Mouse (Mus musculus) Patski (cell line): Measurements from ENCODE around the gene Gm826. TPM values are rescaled to one million over a fixed set of nuclear protein-coding genes. Genes with fewer than 3 reads are reported as not detected.

Source experiments
- ATAC-seq: fragments of 100-300 bp; one replicate; pipeline ENCODE4 v1.8.0; 2021
- CTCF ChIA-PET: fragments of 350-600 bp; sonication (Branson Sonifier 250); formaldehyde crosslinking; loops from one replicate; lab custom pipeline; 2022; ENCODE audit warnings: inconsistent platforms; lab: Charles Lee
- POLR2A ChIA-PET: fragments of 350-600 bp; sonication (Branson Sonifier 250); formaldehyde crosslinking; loops from one replicate; lab custom pipeline; 2022; ENCODE audit warnings: antibody characterized with exemption, inconsistent platforms; lab: Charles Lee
- DNase-seq: peaks from one replicate; pipeline ENCODE4 v3.0.0-alpha.2; 2011; ENCODE audit warnings: low read depth, low spot score
- H3K27me3 ChIP-seq: fragments of 371-371 bp; one replicate; pipeline ENCODE4 v1.5.1; 2021
- CTCF ChIP-seq: fragments of 100-300 bp; IDR thresholded peaks from one replicate; pipeline ENCODE4 v1.5.1; 2021
- in situ Hi-C: fragments of 300-500 bp; cut with MboI; formaldehyde crosslinking; loops from 3 replicates; pipeline ENCODE4 v1.11.1; 2018; ENCODE audit warnings: low pct_unique_long_range_greater_than_20kb, mixed read lengths
- polyA plus RNA-seq: library from polyadenylated mRNA; unstranded; gene quantifications from one replicate; pipeline ENCODE4 v1.2.3, GENCODE M21; 2021

Gm826 gene
- polyA plus RNA-seq, 1 experiment from 2014 or later: 0.35 TPM

GRCm38 (mm10) chr2:160357442-160357841 is 23.5 kb upstream of the Gm826 start:
- no peak for ATAC-seq
- no peak for TF ChIP-seq CTCF
- ChIA-PET POLR2A (no interaction called here), CTCF (no interaction called here)
- H3K27me3 ChIP-seq: no peaks in the 10 kb centered on the region
- no peak for DNase-seq
- in situ Hi-C loops: loop anchor here (25.0 kb wide), 1 partner anchor 720 kb away; no protein-coding TSS in a partner anchor

GRCm38 (mm10) chr2:160356132-160356531 is 22.2 kb upstream of the Gm826 start:
- no peak for ATAC-seq
- ChIA-PET CTCF (no interaction called here), POLR2A (no interaction called here)
- H3K27me3 ChIP-seq: no peaks in the 10 kb centered on the region
- TF ChIP-seq CTCF: no peak
- DNase-seq: no peak
- in situ Hi-C loops: loop anchor here (25.0 kb wide), 1 partner anchor 719 kb away; no protein-coding TSS in a partner anchor

- no peak for DNase-seq
- ChIA-PET POLR2A (no interaction called here), CTCF (interaction anchor here (0.6 to 1.8 kb wide), 4 partner anchors 8 to 445 kb away, joined by 3 to 5 read pairs (median 4); no protein-coding TSS in a partner anchor)
- no peak for ATAC-seq
- in situ Hi-C loops: loop anchor here (25.0 kb wide), 1 partner anchor 717 kb away; no protein-coding TSS in a partner anchor
- H3K27me3 ChIP-seq: no peaks in the 10 kb centered on the region
- TF ChIP-seq CTCF: no peak
Measured at GRCm38 (mm10) chr2:160354319-160354718, 20.4 kb upstream of the Gm826 start.

GRCm38 (mm10) chr2:160353581-160353980 is 19.6 kb upstream of the Gm826 start:
- TF ChIP-seq CTCF: no peak
- H3K27me3 ChIP-seq: no peaks in the 10 kb centered on the region
- DNase-seq (no peak), ATAC-seq (no peak)
- POLR2A ChIA-PET: no interaction called here
- CTCF ChIA-PET: interaction anchor here (1.4 to 1.8 kb wide), 2 partner anchors 9 to 225 kb away, joined by 4 to 5 read pairs; no protein-coding TSS in a partner anchor
- in situ Hi-C loops: loop anchor here (25.0 kb wide), 1 partner anchor 716 kb away; no protein-coding TSS in a partner anchor

GRCm38 (mm10) chr2:160351038-160351574 is 17.1 kb upstream of the Gm826 start:
- in situ Hi-C loops: loop anchor here (25.0 kb wide), 1 partner anchor 714 kb away; no protein-coding TSS in a partner anchor
- ChIA-PET CTCF (interaction anchor here (2.6 kb wide), 1 partner anchor 13 kb away, joined by 7 read pairs; no protein-coding TSS in a partner anchor), POLR2A (interaction anchor here (0.6 kb wide), 1 partner anchor 180 kb away, joined by 3 read pairs; no protein-coding TSS in a partner anchor)
- DNase-seq (no peak), ATAC-seq (peak; percentile 56)
- no peaks in the 10 kb centered on the region for H3K27me3 ChIP-seq
- no peak for TF ChIP-seq CTCF

- in situ Hi-C loops: no loop called here
- ATAC-seq: no peak
- no peak for TF ChIP-seq CTCF
- ChIA-PET POLR2A (no interaction called here), CTCF (no interaction called here)
- no peak for DNase-seq
- H3K27me3 ChIP-seq: no peaks in the 10 kb centered on the region
Measured at GRCm38 (mm10) chr2:160349578-160349977, 15.6 kb upstream of the Gm826 start.

GRCm38 (mm10) chr2:160348796-160349195 is 14.8 kb upstream of the Gm826 start:
- ChIA-PET CTCF (interaction anchor here (1.4 kb wide), 1 partner anchor 10 kb away, joined by 4 read pairs; no protein-coding TSS in a partner anchor), POLR2A (no interaction called here)
- DNase-seq: no peak
- no peaks in the 10 kb centered on the region for H3K27me3 ChIP-seq
- in situ Hi-C loops: no loop called here
- no peak for TF ChIP-seq CTCF
- ATAC-seq: no peak

- in situ Hi-C loops: no loop called here
- ATAC-seq: no peak
- ChIA-PET CTCF (interaction anchor here (1.4 kb wide), 1 partner anchor 9 kb away, joined by 4 read pairs; no protein-coding TSS in a partner anchor), POLR2A (interaction anchor here (0.6 kb wide), 1 partner anchor 179 kb away, joined by 3 read pairs; no protein-coding TSS in a partner anchor)
- DNase-seq: no peak
- no peaks in the 10 kb centered on the region for H3K27me3 ChIP-seq
- TF ChIP-seq CTCF: no peak
Measured at GRCm38 (mm10) chr2:160348072-160348604, 14.2 kb upstream of the Gm826 start.

GRCm38 (mm10) chr2:160345644-160346043 is 11.7 kb upstream of the Gm826 start:
- ChIA-PET POLR2A (no interaction called here), CTCF (no interaction called here)
- no peak for TF ChIP-seq CTCF
- in situ Hi-C loops: no loop called here
- H3K27me3 ChIP-seq: no peaks in the 10 kb centered on the region
- DNase-seq (no peak), ATAC-seq (no peak)

- no peaks in the 10 kb centered on the region for H3K27me3 ChIP-seq
- ChIA-PET POLR2A (interaction anchor here (0.7 kb wide), 1 partner anchor 248 kb away, joined by 5 read pairs; no protein-coding TSS in a partner anchor), CTCF (no interaction called here)
- ATAC-seq: no peak
- in situ Hi-C loops: no loop called here
- DNase-seq: no peak
- no peak for TF ChIP-seq CTCF
Measured at GRCm38 (mm10) chr2:160340121-160340520, 6.2 kb upstream of the Gm826 start.

GRCm38 (mm10) chr2:160339595-160339994 is 5.6 kb upstream of the Gm826 start:
- TF ChIP-seq CTCF: no peak
- DNase-seq (no peak), ATAC-seq (no peak)
- in situ Hi-C loops: no loop called here
- no peaks in the 10 kb centered on the region for H3K27me3 ChIP-seq
- POLR2A ChIA-PET: no interaction called here
- CTCF ChIA-PET: interaction anchor here (1.0 to 2.3 kb wide), 2 partner anchors 9 to 12 kb away, joined by 4 to 7 read pairs; no protein-coding TSS in a partner anchor
